Mouse (Mus musculus): Measurements from ENCODE around the gene Ccdc6. TPM values are rescaled to one million over a fixed set of nuclear protein-coding genes. Genes with fewer than 3 reads are reported as not detected.

Ccdc6 gene
- polyA plus RNA-seq (2012; rRNA removed): 22.8 and 30.2 TPM in 2 replicates

GRCm38 (mm10) chr10:70096366-70097188, at the start of gene Ccdc6:
Ccdc6 (plus strand) TSS chr10:70097121.
- 1% methylated on average over 77 of the region's 77 CpGs for WGBS
- DNase-seq (ENCODE audit: low read depth, low spot score): no peak

- no peak for DNase-seq (ENCODE audit: low read depth, low spot score)
- WGBS: 56% methylated on average over 7 of the region's 7 CpGs
These were observed 47.1 kb upstream of the Ccdc6 start for GRCm38 (mm10) chr10:70049771-70050170.

GRCm38 (mm10) chr10:70055291-70055690, 41.6 kb upstream of the Ccdc6 start:
- 89% methylated on average over 2 of the region's 2 CpGs for WGBS
- DNase-seq (ENCODE audit: low read depth, low spot score): no peak

- no peak for DNase-seq (ENCODE audit: low read depth, low spot score)
- WGBS: 59% methylated on average over 3 of the region's 3 CpGs
These were observed 39.9 kb upstream of the Ccdc6 start for GRCm38 (mm10) chr10:70057064-70057463.

GRCm38 (mm10) chr10:70060021-70060688, 36.8 kb upstream of the Ccdc6 start:
- 19% methylated on average over 19 of the region's 19 CpGs for WGBS

GRCm38 (mm10) chr10:70060689-70061081, 36.2 kb upstream of the Ccdc6 start:
- peak; percentile 56 for DNase-seq (ENCODE audit: low read depth, low spot score)

More at GRCm38 (mm10) chr10:70060021-70060688, 36.8 kb upstream of the Ccdc6 start:
- no peak for DNase-seq (ENCODE audit: low read depth, low spot score)

GRCm38 (mm10) chr10:70063881-70064555, 32.9 kb upstream of the Ccdc6 start:
- no peak for DNase-seq (ENCODE audit: low read depth, low spot score)
- 84% methylated on average over 6 of the region's 6 CpGs for WGBS

More at GRCm38 (mm10) chr10:70060689-70061081, 36.2 kb upstream of the Ccdc6 start:
- WGBS: 12% methylated on average over 10 of the region's 10 CpGs

- WGBS: 91% methylated on average over 3 of the region's 3 CpGs
These were observed 31.7 kb upstream of the Ccdc6 start for GRCm38 (mm10) chr10:70065191-70065590.

GRCm38 (mm10) chr10:70066497-70067168, 30.3 kb upstream of the Ccdc6 start:
- WGBS: 65% methylated on average over 8 of the region's 8 CpGs
- no peak for DNase-seq (ENCODE audit: low read depth, low spot score)

More at GRCm38 (mm10) chr10:70065191-70065590, 31.7 kb upstream of the Ccdc6 start:
- no peak for DNase-seq (ENCODE audit: low read depth, low spot score)

- DNase-seq (ENCODE audit: low read depth, low spot score): peak; percentile 10
- WGBS: 25% methylated on average over 6 of the region's 6 CpGs
These were observed 29.5 kb upstream of the Ccdc6 start for GRCm38 (mm10) chr10:70067169-70068115.

- WGBS: 75% methylated on average over 6 of the region's 6 CpGs
- DNase-seq (ENCODE audit: low read depth, low spot score): no peak
These were observed 27.6 kb upstream of the Ccdc6 start for GRCm38 (mm10) chr10:70069321-70069720.

GRCm38 (mm10) chr10:70071334-70071733, 25.6 kb upstream of the Ccdc6 start:
- no peak for DNase-seq (ENCODE audit: low read depth, low spot score)
- 79% methylated on average over 4 of the region's 4 CpGs for WGBS

GRCm38 (mm10) chr10:70077452-70077851, 19.5 kb upstream of the Ccdc6 start:
- no peak for DNase-seq (ENCODE audit: low read depth, low spot score)

GRCm38 (mm10) chr10:70080908-70081307, 16.0 kb upstream of the Ccdc6 start:
- 57% methylated on average over 8 of the region's 8 CpGs for WGBS

More at GRCm38 (mm10) chr10:70077452-70077851, 19.5 kb upstream of the Ccdc6 start:
- 80% methylated on average over 4 of the region's 4 CpGs for WGBS

GRCm38 (mm10) chr10:70081564-70082175, 15.3 kb upstream of the Ccdc6 start:
- WGBS: 50% methylated on average over 19 of the region's 19 CpGs
- DNase-seq (ENCODE audit: low read depth, low spot score): no peak

More at GRCm38 (mm10) chr10:70080908-70081307, 16.0 kb upstream of the Ccdc6 start:
- no peak for DNase-seq (ENCODE audit: low read depth, low spot score)

GRCm38 (mm10) chr10:70083241-70083640, 13.7 kb upstream of the Ccdc6 start:
- 88% methylated on average over 5 of the region's 5 CpGs for WGBS
- DNase-seq (ENCODE audit: low read depth, low spot score): no peak

GRCm38 (mm10) chr10:70085256-70085961, 11.5 kb upstream of the Ccdc6 start:
- DNase-seq (ENCODE audit: low read depth, low spot score): no peak
- 37% methylated on average over 12 of the region's 12 CpGs for WGBS

Measured in large intestine, adult 2 months (tissue).